In the genomic region with DNA sequence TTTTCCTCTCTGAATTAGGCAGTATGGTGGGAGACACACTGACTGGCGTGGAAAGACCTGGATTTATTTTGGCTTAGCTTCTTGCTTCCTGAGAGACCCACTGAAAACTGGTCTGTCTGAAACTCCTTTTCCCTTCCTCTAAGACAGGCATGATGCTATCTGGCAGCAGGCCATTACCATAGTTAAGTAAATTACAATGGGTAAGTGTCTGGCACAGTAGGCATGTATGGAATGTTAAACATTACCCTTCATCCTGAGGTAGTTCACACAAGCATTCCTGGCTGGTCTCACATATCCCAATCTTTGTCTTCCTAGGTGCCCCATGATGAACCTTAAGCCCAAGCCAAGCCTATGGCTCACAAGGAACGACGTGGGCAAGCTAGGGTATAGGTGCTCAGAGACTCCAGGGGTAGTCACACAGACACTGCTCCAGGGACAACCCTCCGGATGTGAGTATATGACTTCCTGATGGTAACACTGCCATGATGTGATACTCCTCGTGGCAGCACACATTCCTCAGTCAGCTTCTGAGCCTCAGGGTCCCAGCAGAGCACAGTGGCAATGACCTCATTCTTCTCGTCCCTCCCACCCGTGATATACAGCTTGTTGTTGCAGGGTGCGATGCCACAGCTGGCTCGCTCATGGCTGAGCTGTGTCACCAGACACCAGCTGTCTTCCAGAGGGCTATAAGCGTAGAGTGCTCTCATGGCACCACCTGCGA, we compare ENCODE assay signal across 12 mouse cellular contexts. TPM values are rescaled to one million over a fixed set of nuclear protein-coding genes. Genes with fewer than 3 reads are reported as not detected.
DNase-seq lines count a peak whose midpoint lies in the region; ATAC-seq and TF ChIP-seq lines count a peak whose summit lies in the region.
"Had no signal": no experiment of that assay in that cellular context is flagged by ENCODE, and none has a peak within 500 bp of the region (broad histone marks: within the 10 kb centered on the region; RNA-seq: fewer than 3 reads in every experiment).

No protein-coding gene starts in this region.

- 83% methylated on average over 11 of the region's 11 CpGs for WGBS in hindbrain, embryonic 16.5 days
- 86% methylated on average over 11 of the region's 11 CpGs for WGBS in hindbrain, embryonic 13.5 days
- 89% methylated on average over 11 of the region's 11 CpGs for WGBS in forebrain, embryonic 11.5 days
- 80% methylated on average over 11 of the region's 11 CpGs for WGBS in forebrain, embryonic 16.5 days

- no peaks in the 10 kb centered on the region for H3K9me3 ChIP-seq in hindbrain, embryonic 16.5 days (ENCODE audit: control insufficient read depth, low read length)
- H3K9me3 ChIP-seq in hindbrain, embryonic 13.5 days, result no peaks in the 10 kb centered on the region
- H3K9me3 ChIP-seq in megakaryocyte, embryonic 14.5 days, result no peaks in the 10 kb centered on the region
- no peaks in the 10 kb centered on the region for H3K9me3 ChIP-seq in forebrain, embryonic 11.5 days (ENCODE audit: control insufficient read depth, low read length)
- no peaks in the 10 kb centered on the region for H3K9me3 ChIP-seq in forebrain, embryonic 16.5 days (ENCODE audit: control insufficient read depth, low read length)
- H3K9me3 ChIP-seq: forebrain, embryonic 15.5 days; hindbrain, embryonic 15.5 days had no signal

- TF ChIP-seq CTCF in gastrocnemius, adult 2 months (IDR thresholded peaks at IDR 0.05), result no peak

- no peak overlapping the region for H3K4me2 ChIP-seq in hindbrain, embryonic 16.5 days (ENCODE audit: low read length)
- no peak overlapping the region for H3K4me2 ChIP-seq in hindbrain, embryonic 13.5 days
- no peak overlapping the region for H3K4me2 ChIP-seq in forebrain, embryonic 11.5 days (ENCODE audit: low read depth, low read length, severe bottlenecking)
- no peak overlapping the region for H3K4me2 ChIP-seq in forebrain, embryonic 16.5 days (ENCODE audit: low read length)
- H3K4me2 ChIP-seq: forebrain, embryonic 15.5 days; hindbrain, embryonic 15.5 days had no signal

- no peaks in the 10 kb centered on the region for H3K36me3 ChIP-seq in hindbrain, embryonic 16.5 days (ENCODE audit: control insufficient read depth, insufficient read depth, low read length)
- no peaks in the 10 kb centered on the region for H3K36me3 ChIP-seq in hindbrain, embryonic 13.5 days
- H3K36me3 ChIP-seq in megakaryocyte, embryonic 14.5 days (replicated peaks; ENCODE audit: low read length), result peaks cover 55% of the 10 kb centered on the region
- H3K36me3 ChIP-seq in forebrain, embryonic 11.5 days (ENCODE audit: control insufficient read depth, insufficient read depth, low read length), result no peaks in the 10 kb centered on the region
- H3K36me3 ChIP-seq in forebrain, embryonic 16.5 days (ENCODE audit: control insufficient read depth, insufficient read depth), result no peaks in the 10 kb centered on the region
- H3K36me3 ChIP-seq: forebrain, embryonic 15.5 days; hindbrain, embryonic 15.5 days had no signal

- H3K9ac ChIP-seq in hindbrain, embryonic 16.5 days (ENCODE audit: low read depth, low read length), result no peak overlapping the region
- H3K9ac ChIP-seq in hindbrain, embryonic 13.5 days, result no peak overlapping the region
- no peak overlapping the region for H3K9ac ChIP-seq in forebrain, embryonic 11.5 days (ENCODE audit: low read length)
- no peak overlapping the region for H3K9ac ChIP-seq in forebrain, embryonic 16.5 days (replicated peaks; ENCODE audit: low read depth, low read length)
- H3K9ac ChIP-seq: forebrain, embryonic 15.5 days; hindbrain, embryonic 15.5 days had no signal

- intact Hi-C loops in gastrocnemius, adult 2 months (cut with DNase I), result loop anchor here (5.0 kb wide), 1 partner anchor 146 kb away; no protein-coding TSS in a partner anchor
- intact Hi-C loops in gastrocnemius, postnatal 36 days (cut with DNase I), result no loop called here

- no peaks in the 10 kb centered on the region for H3K4me1 ChIP-seq in hindbrain, embryonic 16.5 days (ENCODE audit: control insufficient read depth, insufficient read depth, low read depth, low read length)
- H3K4me1 ChIP-seq in hindbrain, embryonic 13.5 days (replicated peaks), result no peaks in the 10 kb centered on the region
- peaks cover 56% of the 10 kb centered on the region for H3K4me1 ChIP-seq in megakaryocyte, embryonic 14.5 days
- H3K4me1 ChIP-seq in forebrain, embryonic 11.5 days (replicated peaks; ENCODE audit: control insufficient read depth, insufficient read depth, low read length), result no peaks in the 10 kb centered on the region
- H3K4me1 ChIP-seq in forebrain, embryonic 16.5 days (replicated peaks; ENCODE audit: control insufficient read depth, insufficient read depth, low read length), result no peaks in the 10 kb centered on the region
- H3K4me1 ChIP-seq: forebrain, embryonic 15.5 days; hindbrain, embryonic 15.5 days had no signal

- H3K27me3 ChIP-seq in hindbrain, embryonic 16.5 days (replicated peaks; ENCODE audit: control insufficient read depth, insufficient read depth, low read length), result no peaks in the 10 kb centered on the region
- no peaks in the 10 kb centered on the region for H3K27me3 ChIP-seq in hindbrain, embryonic 13.5 days
- H3K27me3 ChIP-seq in megakaryocyte, embryonic 14.5 days (replicated peaks), result no peaks in the 10 kb centered on the region
- H3K27me3 ChIP-seq in forebrain, embryonic 11.5 days (ENCODE audit: control insufficient read depth, insufficient read depth, low read length), result no peaks in the 10 kb centered on the region
- no peaks in the 10 kb centered on the region for H3K27me3 ChIP-seq in forebrain, embryonic 16.5 days (replicated peaks; ENCODE audit: control insufficient read depth, insufficient read depth, low read length)
- H3K27me3 ChIP-seq: forebrain, embryonic 15.5 days; hindbrain, embryonic 15.5 days had no signal

- ATAC-seq in hindbrain, embryonic 16.5 days, result peak; percentile 24; the same call in 1 of the 2 replicates
- no peak for ATAC-seq in hindbrain, embryonic 13.5 days (ENCODE audit: low FRiP score)
- ATAC-seq in megakaryocyte, adult 5-6 weeks (ENCODE audit: poor library complexity, severe bottlenecking), result no peak
- no peak for ATAC-seq in forebrain, embryonic 11.5 days (replicated peaks; ENCODE audit: low FRiP score)
- ATAC-seq in forebrain, embryonic 16.5 days, result no peak
- ATAC-seq: forebrain, embryonic 15.5 days had no signal

- H3K4me3 ChIP-seq in gastrocnemius, adult 2 months, result no peak overlapping the region
- no peak overlapping the region for H3K4me3 ChIP-seq in hindbrain, embryonic 16.5 days (ENCODE audit: low read length)
- no peak overlapping the region for H3K4me3 ChIP-seq in hindbrain, embryonic 13.5 days
- peak overlapping the region; percentile 19 for H3K4me3 ChIP-seq in megakaryocyte, embryonic 14.5 days (replicated peaks)
- H3K4me3 ChIP-seq in forebrain, embryonic 11.5 days (ENCODE audit: low read depth, low read length), result no peak overlapping the region
- H3K4me3 ChIP-seq in forebrain, embryonic 16.5 days (replicated peaks; ENCODE audit: low read length), result no peak overlapping the region
- H3K4me3 ChIP-seq: forebrain, embryonic 15.5 days; hindbrain, embryonic 15.5 days; layer of hippocampus, adult 2 months had no signal

- H3K27ac ChIP-seq in gastrocnemius, adult 2 months, result peak overlapping the region; percentile 62
- no peak overlapping the region for H3K27ac ChIP-seq in hindbrain, embryonic 16.5 days (ENCODE audit: low read depth, low read length)
- H3K27ac ChIP-seq in hindbrain, embryonic 13.5 days, result no peak overlapping the region
- no peak overlapping the region for H3K27ac ChIP-seq in forebrain, embryonic 11.5 days (ENCODE audit: low read depth, low read length)
- H3K27ac ChIP-seq in forebrain, embryonic 16.5 days (ENCODE audit: low read length), result no peak overlapping the region
- H3K27ac ChIP-seq: forebrain, embryonic 15.5 days; hindbrain, embryonic 15.5 days; layer of hippocampus, adult 2 months had no signal

- peak; percentile 66 for DNase-seq in gastrocnemius, adult 2 months
- no peak for DNase-seq in gastrocnemius, postnatal 36 days
- no peak for DNase-seq in forebrain, embryonic 11.5 days (ENCODE audit: low spot score)
- DNase-seq: spleen, adult 18-20 months had no signal

RNA-seq across cellular contexts. Expression of gene Klhl6, which starts 36.1 kb away (rescaled TPM):
- total RNA-seq in gastrocnemius, adult 2 months (2021), result 1 to 10 TPM in 1 of 2 experiments, under 1 TPM in 1; 0.64 to 1.1 TPM
- 1 to 10 TPM; 1.1 to 1.3 TPM for total RNA-seq in gastrocnemius, postnatal 36 days (2021)
- 4.0 and 4.7 TPM in 2 replicates for polyA plus RNA-seq in hindbrain, embryonic 16.5 days (2015; fragmentation: Nextera tagmentation; extraction: Ambion mirVana)
- polyA plus RNA-seq in hindbrain, embryonic 13.5 days (2015; fragmentation: Nextera tagmentation; extraction: Ambion mirVana), result 6.1 and 6.9 TPM in 2 replicates
- 1.6 and 16.0 TPM in 2 replicates for polyA plus RNA-seq in megakaryocyte, embryonic 14.5 days (2012; ENCODE audit: insufficient read depth, low replicate concordance)
- total RNA-seq in megakaryocyte, adult 5-6 weeks (2015), result 68.4 and 71.2 TPM in 2 replicates
- 106 and 107 TPM in 2 replicates for total RNA-seq in megakaryocyte, adult 5-6 weeks (2017)
- 7.1 and 7.2 TPM in 2 replicates for polyA plus RNA-seq in forebrain, embryonic 11.5 days (2014; fragmentation: Nextera tagmentation; extraction: Ambion mirVana)
- 3.8 and 4.4 TPM in 2 replicates for polyA plus RNA-seq in forebrain, embryonic 16.5 days (2015; fragmentation: Nextera tagmentation; extraction: Ambion mirVana)
